In genomic region chr19:45544925-45545321, GRCm38 (mm10) we compare ENCODE assay signal across 8 mouse cellular contexts. TPM values are rescaled to one million over a fixed set of nuclear protein-coding genes. Genes with fewer than 3 reads are reported as not detected.
DNase-seq lines count a peak whose midpoint lies in the region; ATAC-seq and TF ChIP-seq lines count a peak whose summit lies in the region.

No protein-coding gene starts in this region.

- no peaks in the 10 kb centered on the region; the same call in none of the 2 replicates for H3K36me3 ChIP-seq in erythroblast, embryonic 14.5 days (ENCODE audit: control insufficient read depth)
- no peaks in the 10 kb centered on the region for H3K36me3 ChIP-seq in heart, embryonic 15.5 days
- no peaks in the 10 kb centered on the region for H3K36me3 ChIP-seq in liver, embryonic 16.5 days (ENCODE audit: control insufficient read depth, insufficient read depth)
- H3K36me3 ChIP-seq in neural tube, embryonic 12.5 days: no peaks in the 10 kb centered on the region
- H3K36me3 ChIP-seq in stomach, postnatal 0 days (ENCODE audit: control insufficient read depth, insufficient read depth, low read length): no peaks in the 10 kb centered on the region

- H3K9ac ChIP-seq in heart, embryonic 15.5 days: peak overlapping the region; percentile 44
- H3K9ac ChIP-seq in liver, embryonic 16.5 days (ENCODE audit: low read depth, low read length): no peak overlapping the region; the same call in 1 of the 2 replicates
- peak overlapping the region; percentile 40; the same call in 1 of the 2 replicates for H3K9ac ChIP-seq in neural tube, embryonic 12.5 days
- H3K9ac ChIP-seq in stomach, postnatal 0 days (ENCODE audit: low read length): 0 out of 2 replicates have a peak overlapping the region, but pooled peaks have one; percentile 24

- H3K27ac ChIP-seq in heart, embryonic 15.5 days: no peak overlapping the region
- H3K27ac ChIP-seq in liver, embryonic 16.5 days (ENCODE audit: low read length): no peak overlapping the region
- H3K27ac ChIP-seq in neural tube, embryonic 12.5 days: no peak overlapping the region
- no peak overlapping the region for H3K27ac ChIP-seq in stomach, postnatal 0 days (replicated peaks)

- peak overlapping the region; percentile 82 for H3K4me2 ChIP-seq in heart, embryonic 15.5 days
- H3K4me2 ChIP-seq in liver, embryonic 16.5 days (ENCODE audit: low read depth, low read length): peak overlapping the region; percentile 86
- H3K4me2 ChIP-seq in neural tube, embryonic 12.5 days (replicated peaks): peak overlapping the region; percentile 76
- H3K4me2 ChIP-seq in stomach, postnatal 0 days (replicated peaks; ENCODE audit: low read depth): peak overlapping the region; percentile 64

- DNase-seq in CD4-positive, CD25-positive, alpha-beta regulatory T cell, adult 2 months (ENCODE audit: low read depth, low spot score): peak; percentile 87
- peak; percentile 84 for DNase-seq in brain, adult 2 months (ENCODE audit: low read depth, low spot score)
- DNase-seq in kidney, postnatal 14 days: peak; percentile 88
- peak; percentile 80 for DNase-seq in stomach, postnatal 0 days (ENCODE audit: low spot score)

- H3K9me3 ChIP-seq in erythroblast, embryonic 14.5 days (ENCODE audit: control insufficient read depth, low read length): peaks cover 12% of the 10 kb centered on the region
- H3K9me3 ChIP-seq in heart, embryonic 15.5 days (replicated peaks): no peaks in the 10 kb centered on the region
- no peaks in the 10 kb centered on the region for H3K9me3 ChIP-seq in liver, embryonic 16.5 days (replicated peaks; ENCODE audit: control insufficient read depth, low read length)
- H3K9me3 ChIP-seq in neural tube, embryonic 12.5 days: no peaks in the 10 kb centered on the region
- no peaks in the 10 kb centered on the region for H3K9me3 ChIP-seq in stomach, postnatal 0 days (ENCODE audit: control insufficient read depth, low read length)

- peaks cover 66% of the 10 kb centered on the region for H3K4me1 ChIP-seq in erythroblast, embryonic 14.5 days (ENCODE audit: control insufficient read depth)
- peaks cover 19% of the 10 kb centered on the region for H3K4me1 ChIP-seq in heart, embryonic 15.5 days (replicated peaks)
- peaks cover 36% of the 10 kb centered on the region for H3K4me1 ChIP-seq in liver, embryonic 16.5 days (ENCODE audit: control insufficient read depth, low read depth, low read length)
- H3K4me1 ChIP-seq in neural tube, embryonic 12.5 days: peaks cover 61% of the 10 kb centered on the region
- no peaks in the 10 kb centered on the region for H3K4me1 ChIP-seq in stomach, postnatal 0 days (replicated peaks; ENCODE audit: control insufficient read depth, insufficient read depth)

- no peak for TF ChIP-seq EP300 in stomach, postnatal 0 days (optimal IDR thresholded peaks at IDR 0.05)

- ATAC-seq in heart, embryonic 15.5 days (replicated peaks; ENCODE audit: insufficient number of reproducible peaks, insufficient read depth, low FRiP score, low read depth): peak; percentile 58
- ATAC-seq in liver, embryonic 16.5 days (ENCODE audit: low read depth): peak; percentile 40
- peak; percentile 49 for ATAC-seq in neural tube, embryonic 12.5 days (ENCODE audit: low FRiP score, low read depth)
- ATAC-seq in stomach, postnatal 0 days (ENCODE audit: low FRiP score, low TSS enrichment): peak; percentile 77; the same call in 1 of the 2 replicates

- peaks cover 56% of the 10 kb centered on the region for H3K27me3 ChIP-seq in erythroblast, embryonic 14.5 days (ENCODE audit: control insufficient read depth)
- peaks cover 59% of the 10 kb centered on the region for H3K27me3 ChIP-seq in heart, embryonic 15.5 days
- H3K27me3 ChIP-seq in liver, embryonic 16.5 days (ENCODE audit: control insufficient read depth, insufficient read depth, low read depth, low read length): peaks cover 29% of the 10 kb centered on the region
- H3K27me3 ChIP-seq in neural tube, embryonic 12.5 days (replicated peaks): peaks cover 65% of the 10 kb centered on the region
- H3K27me3 ChIP-seq in stomach, postnatal 0 days (ENCODE audit: control insufficient read depth, insufficient read depth, low read length): no peaks in the 10 kb centered on the region; the same call in 1 of the 2 replicates

- under 1% methylated on average over 30 of the region's 30 CpGs for WGBS in heart, embryonic 15.5 days
- under 1% methylated on average over 30 of the region's 30 CpGs for WGBS in liver, embryonic 16.5 days (ENCODE audit: insufficient replicate concordance)
- WGBS in neural tube, embryonic 12.5 days: under 1% methylated on average over 30 of the region's 30 CpGs
- under 1% methylated on average over 30 of the region's 30 CpGs for WGBS in stomach, postnatal 0 days

- peak; percentile 94 for TF ChIP-seq CTCF in stomach, postnatal 0 days (IDR thresholded peaks at IDR 0.05; ENCODE audit: low read depth)

- peak overlapping the region; percentile 47 for H3K4me3 ChIP-seq in erythroblast, embryonic 14.5 days (replicated peaks)
- peak overlapping the region; percentile 46 for H3K4me3 ChIP-seq in heart, embryonic 15.5 days
- peak overlapping the region; percentile 55 for H3K4me3 ChIP-seq in liver, embryonic 16.5 days (ENCODE audit: low read depth, low read length)
- H3K4me3 ChIP-seq in neural tube, embryonic 12.5 days: peak overlapping the region; percentile 29
- H3K4me3 ChIP-seq in stomach, postnatal 0 days (ENCODE audit: low read depth, low read length): peak overlapping the region; percentile 41

RNA-seq across cellular contexts. Expression of gene Poll, which starts 15.4 kb away (rescaled TPM):
- polyA plus RNA-seq in erythroblast, embryonic 14.5 days (2012): 0.28 TPM in 2 replicates
- 11.5 and 14.7 TPM in 2 replicates for polyA plus RNA-seq in heart, embryonic 15.5 days (2015; fragmentation: Nextera tagmentation; extraction: Ambion mirVana)
- 5.1 and 5.4 TPM in 2 replicates for polyA plus RNA-seq in liver, embryonic 16.5 days (2015; fragmentation: Nextera tagmentation; extraction: Ambion mirVana)
- 15.3 and 16.3 TPM in 2 replicates for polyA plus RNA-seq in neural tube, embryonic 12.5 days (2016; fragmentation: Nextera tagmentation; extraction: Ambion mirVana)
- polyA plus RNA-seq in stomach, postnatal 0 days (2015; fragmentation: Nextera tagmentation; extraction: Ambion mirVana): 6.0 and 6.1 TPM in 2 replicates

RNA-seq across cellular contexts. Expression of gene Gm17018, which starts 15.5 kb away (rescaled TPM):
- 1.6 and 1.9 TPM in 2 replicates for polyA plus RNA-seq in erythroblast, embryonic 14.5 days (2012)
- 28.3 and 29.3 TPM in 2 replicates for polyA plus RNA-seq in heart, embryonic 15.5 days (2015; fragmentation: Nextera tagmentation; extraction: Ambion mirVana)
- polyA plus RNA-seq in liver, embryonic 16.5 days (2015; fragmentation: Nextera tagmentation; extraction: Ambion mirVana): 10.1 and 10.2 TPM in 2 replicates
- polyA plus RNA-seq in neural tube, embryonic 12.5 days (2016; fragmentation: Nextera tagmentation; extraction: Ambion mirVana): 52.7 and 54.5 TPM in 2 replicates
- polyA plus RNA-seq in stomach, postnatal 0 days (2015; fragmentation: Nextera tagmentation; extraction: Ambion mirVana): 28.8 and 30.4 TPM in 2 replicates
